Mouse (Mus musculus): ENCODE measurements around the gene Tada2a. TPM values are rescaled to one million over a fixed set of nuclear protein-coding genes. Genes with fewer than 3 reads are reported as not detected.

The Tada2a gene
- total RNA-seq, 2 experiments from 2014 or later = 35.2 to 38.3 TPM

- ATAC-seq (replicated peaks; ENCODE audit: low FRiP score, low TSS enrichment, poor library complexity, severe bottlenecking) = no peak
Measured at GRCm38 (mm10) chr11:84117431-84117830, 12.0 kb downstream of the Tada2a start.

GRCm38 (mm10) chr11:84116221-84116620 is 13.2 kb downstream of the Tada2a start:
- no peak for ATAC-seq (replicated peaks; ENCODE audit: low FRiP score, low TSS enrichment, poor library complexity, severe bottlenecking)

GRCm38 (mm10) chr11:84115646-84116045 is 13.8 kb downstream of the Tada2a start:
- ATAC-seq (replicated peaks; ENCODE audit: low FRiP score, low TSS enrichment, poor library complexity, severe bottlenecking) = no peak

- no peak for ATAC-seq (replicated peaks; ENCODE audit: low FRiP score, low TSS enrichment, poor library complexity, severe bottlenecking)
Measured at GRCm38 (mm10) chr11:84113623-84114022, 15.8 kb downstream of the Tada2a start.

GRCm38 (mm10) chr11:84107137-84107536 is 22.3 kb downstream of the Tada2a start:
- ATAC-seq (replicated peaks; ENCODE audit: low FRiP score, low TSS enrichment, poor library complexity, severe bottlenecking) = no peak

GRCm38 (mm10) chr11:84104036-84104435 is 25.4 kb downstream of the Tada2a start:
- ATAC-seq (replicated peaks; ENCODE audit: low FRiP score, low TSS enrichment, poor library complexity, severe bottlenecking) = no peak

GRCm38 (mm10) chr11:84101182-84101581 is 28.2 kb downstream of the Tada2a start:
- no peak for ATAC-seq (replicated peaks; ENCODE audit: low FRiP score, low TSS enrichment, poor library complexity, severe bottlenecking)

- ATAC-seq (replicated peaks; ENCODE audit: low FRiP score, low TSS enrichment, poor library complexity, severe bottlenecking) = no peak
Measured at GRCm38 (mm10) chr11:84097251-84097998, 32.0 kb downstream of the Tada2a start.

GRCm38 (mm10) chr11:84095084-84095483 is 34.3 kb downstream of the Tada2a start:
- ATAC-seq (replicated peaks; ENCODE audit: low FRiP score, low TSS enrichment, poor library complexity, severe bottlenecking) = no peak

GRCm38 (mm10) chr11:84090572-84090971 is 38.8 kb downstream of the Tada2a start:
- ATAC-seq (replicated peaks; ENCODE audit: low FRiP score, low TSS enrichment, poor library complexity, severe bottlenecking) = no peak

- no peak for ATAC-seq (replicated peaks; ENCODE audit: low FRiP score, low TSS enrichment, poor library complexity, severe bottlenecking)
Measured at GRCm38 (mm10) chr11:84081901-84082300, 47.5 kb downstream of the Tada2a start.

GRCm38 (mm10) chr11:84080327-84080726 is 49.1 kb downstream of the Tada2a start:
- ATAC-seq (replicated peaks; ENCODE audit: low FRiP score, low TSS enrichment, poor library complexity, severe bottlenecking) = no peak

- ATAC-seq (replicated peaks; ENCODE audit: low FRiP score, low TSS enrichment, poor library complexity, severe bottlenecking) = no peak
Measured at GRCm38 (mm10) chr11:84079887-84080286, 49.5 kb downstream of the Tada2a start.

GRCm38 (mm10) chr11:84079361-84079760 is 50.0 kb downstream of the Tada2a start:
- ATAC-seq (replicated peaks; ENCODE audit: low FRiP score, low TSS enrichment, poor library complexity, severe bottlenecking) = no peak

- ATAC-seq (replicated peaks; ENCODE audit: low FRiP score, low TSS enrichment, poor library complexity, severe bottlenecking) = no peak
Measured at GRCm38 (mm10) chr11:84078601-84079000, 50.8 kb downstream of the Tada2a start.

- ATAC-seq (replicated peaks; ENCODE audit: low FRiP score, low TSS enrichment, poor library complexity, severe bottlenecking) = no peak
Measured at GRCm38 (mm10) chr11:84077008-84077407, 52.4 kb downstream of the Tada2a start.

GRCm38 (mm10) chr11:84073816-84074764 is 55.3 kb downstream of the Tada2a start:
- no peak for ATAC-seq (replicated peaks; ENCODE audit: low FRiP score, low TSS enrichment, poor library complexity, severe bottlenecking)

GRCm38 (mm10) chr11:84072904-84073651 is 56.3 kb downstream of the Tada2a start:
- no peak for ATAC-seq (replicated peaks; ENCODE audit: low FRiP score, low TSS enrichment, poor library complexity, severe bottlenecking)

GRCm38 (mm10) chr11:84069034-84069370 is 60.4 kb downstream of the Tada2a start, which contains the start of gene Dusp14:
Dusp14 (minus strand) TSS chr11:84069261.
- ATAC-seq (replicated peaks; ENCODE audit: low FRiP score, low TSS enrichment, poor library complexity, severe bottlenecking) = no peak

Measured in megakaryocyte-erythroid progenitor cell, adult 5-6 weeks (primary cell).